Mouse (Mus musculus) megakaryocyte progenitor cell, adult 5-6 weeks (primary cell): Measurements from ENCODE around the gene Mfsd2a. TPM values are rescaled to one million over a fixed set of nuclear protein-coding genes. Genes with fewer than 3 reads are reported as not detected.
A peak's percentile ranks its signal among the peaks of the same experiment; 100 is the strongest.
"Not testable (repeated sequence)": the region's sequence is repeated elsewhere in the genome, so short reads cannot be mapped to it uniquely, and the experiment has no call there.

Experiments
- ATAC-seq: replicated peaks from 2 replicates; pipeline ENCODE4 v1.8.0; 2016; ENCODE audit warnings: mild to moderate bottlenecking, moderate TSS enrichment, inconsistent platforms; ENCODE audit not compliant: poor library complexity
- total RNA-seq, 2 experiments: library from RNA; stranded (forward) in 1 of 2; stranded (reverse) in 1 of 2; fragments of 157-497, 149-512 nt in 1 of 2; fragments of 200-1000 nt in 1 of 2; gene quantifications; 2 replicates each; pipeline versions ENCODE4 v1.2.3 to v1.2.4; 2015 to 2017

Gene Mfsd2a
- total RNA-seq (2015) (0.10 and 0.22 TPM in 2 replicates), total RNA-seq (2017) (0.20 TPM in 1 of 2 replicates, not detected in the other)

DNA sequence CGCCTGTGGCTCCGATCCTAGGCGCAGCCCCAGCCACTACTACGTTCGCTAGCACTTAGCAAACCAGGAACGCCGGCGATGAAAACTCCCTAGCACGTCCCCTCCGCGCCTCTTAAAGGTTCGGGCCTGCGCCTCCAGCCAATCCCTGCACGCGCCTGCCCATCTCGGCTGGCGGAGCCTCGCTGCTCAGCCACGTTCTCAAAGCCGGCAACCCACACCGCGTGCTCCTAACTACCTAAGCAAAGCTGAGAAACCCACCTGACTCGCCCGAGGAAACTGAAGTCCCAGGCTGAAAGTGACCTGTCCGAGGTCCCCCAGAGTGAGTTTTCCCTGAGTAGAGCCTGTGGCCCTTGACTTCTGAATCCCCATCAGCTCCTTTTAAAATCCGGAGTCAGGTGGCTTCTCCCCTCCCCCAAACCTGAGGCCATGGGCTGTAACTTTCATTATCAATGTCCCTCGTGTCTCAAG, at the start of gene Mfsd2a:
TSS of gene Mfsd2a (minus strand) at position 89 of the 468 bp plus-strand sequence.
- peak; percentile 42 for ATAC-seq

DNA sequence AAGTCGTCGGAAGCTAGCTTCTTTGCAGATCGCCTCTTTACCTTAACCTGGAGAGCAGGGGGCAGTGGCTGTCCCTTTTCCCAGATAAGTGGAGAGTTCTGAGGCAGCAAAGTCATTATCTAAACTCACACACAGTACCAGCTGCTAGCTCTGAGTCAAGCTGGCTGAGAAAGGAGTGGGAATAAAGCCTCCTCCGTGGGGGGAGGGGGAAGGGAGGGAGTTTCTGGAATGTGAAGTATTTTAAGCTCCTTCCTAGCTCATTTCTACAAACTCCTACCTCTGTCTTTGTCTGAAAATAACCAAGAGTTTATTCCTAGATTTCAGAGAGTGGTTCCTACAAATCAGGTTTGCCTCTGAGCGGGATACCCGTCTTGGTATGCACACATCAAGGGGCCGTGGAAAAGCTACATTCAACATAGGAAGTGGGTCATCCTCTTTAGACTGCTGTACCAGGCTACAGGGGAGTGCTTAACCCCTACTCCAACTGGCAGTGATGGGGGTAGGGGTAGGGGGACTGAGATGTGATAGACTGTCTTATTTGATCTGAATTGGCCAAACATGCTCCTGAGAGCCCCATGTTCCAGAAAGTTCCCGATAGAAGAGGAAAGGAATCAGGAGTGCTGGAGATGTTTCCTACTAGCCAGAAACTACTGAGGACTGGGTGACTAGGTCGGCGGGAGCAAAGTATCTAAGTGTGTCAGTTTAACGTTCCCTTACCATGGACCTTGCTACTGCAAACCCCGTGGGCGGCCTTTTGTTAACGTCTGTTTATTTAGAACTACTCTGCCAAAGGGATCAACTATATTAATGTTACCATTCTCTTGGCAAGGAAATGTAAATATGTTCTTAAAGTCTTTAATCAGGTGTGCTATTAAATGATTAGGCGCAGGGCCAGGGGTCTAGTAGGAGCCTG, 44.3 kb upstream of the Mfsd2a start:
- ATAC-seq: no peak

GRCm38 (mm10) chr4:123000617-123001342, 39.8 kb upstream of the Mfsd2a start:
- no peak for ATAC-seq

- ATAC-seq: no peak
Measured at GRCm38 (mm10) chr4:123000130-123000529, 39.1 kb upstream of the Mfsd2a start.

GRCm38 (mm10) chr4:122999263-122999691, 38.3 kb upstream of the Mfsd2a start:
- ATAC-seq: no peak

DNA sequence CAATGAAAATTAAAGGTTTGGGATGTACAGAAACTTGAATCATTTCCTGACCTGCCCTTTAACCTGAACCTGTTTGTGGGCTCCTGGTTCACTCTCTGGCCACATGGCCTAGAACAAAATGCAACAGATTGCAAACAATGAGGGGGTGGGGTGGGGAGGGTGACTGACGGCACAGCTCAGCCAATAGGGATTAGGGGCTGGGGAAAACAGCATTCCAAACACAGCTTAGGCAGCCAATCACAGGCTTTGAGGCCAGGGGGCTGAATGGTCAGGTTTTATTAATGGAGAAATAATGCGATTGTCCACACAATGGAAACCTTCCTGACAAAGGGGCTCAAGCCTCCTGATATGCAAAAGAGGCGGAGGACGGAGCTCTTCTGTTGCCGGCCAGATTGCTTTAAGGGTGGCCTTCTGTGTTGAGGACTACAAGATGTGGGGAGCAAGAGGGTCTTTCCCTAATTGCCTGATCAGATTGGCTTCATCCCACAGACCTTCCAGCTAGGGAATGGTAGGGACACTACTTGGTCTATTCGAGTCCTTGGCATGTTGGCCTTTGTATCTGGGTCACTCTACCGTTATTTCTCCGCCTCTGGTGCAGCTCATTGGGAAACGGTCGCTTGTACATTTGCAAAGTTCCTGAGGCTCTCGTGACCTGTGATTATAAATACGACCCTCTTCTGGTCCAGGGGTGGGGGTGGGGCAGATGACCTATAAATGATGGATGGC, 37.7 kb upstream of the Mfsd2a start:
- ATAC-seq: no peak

DNA sequence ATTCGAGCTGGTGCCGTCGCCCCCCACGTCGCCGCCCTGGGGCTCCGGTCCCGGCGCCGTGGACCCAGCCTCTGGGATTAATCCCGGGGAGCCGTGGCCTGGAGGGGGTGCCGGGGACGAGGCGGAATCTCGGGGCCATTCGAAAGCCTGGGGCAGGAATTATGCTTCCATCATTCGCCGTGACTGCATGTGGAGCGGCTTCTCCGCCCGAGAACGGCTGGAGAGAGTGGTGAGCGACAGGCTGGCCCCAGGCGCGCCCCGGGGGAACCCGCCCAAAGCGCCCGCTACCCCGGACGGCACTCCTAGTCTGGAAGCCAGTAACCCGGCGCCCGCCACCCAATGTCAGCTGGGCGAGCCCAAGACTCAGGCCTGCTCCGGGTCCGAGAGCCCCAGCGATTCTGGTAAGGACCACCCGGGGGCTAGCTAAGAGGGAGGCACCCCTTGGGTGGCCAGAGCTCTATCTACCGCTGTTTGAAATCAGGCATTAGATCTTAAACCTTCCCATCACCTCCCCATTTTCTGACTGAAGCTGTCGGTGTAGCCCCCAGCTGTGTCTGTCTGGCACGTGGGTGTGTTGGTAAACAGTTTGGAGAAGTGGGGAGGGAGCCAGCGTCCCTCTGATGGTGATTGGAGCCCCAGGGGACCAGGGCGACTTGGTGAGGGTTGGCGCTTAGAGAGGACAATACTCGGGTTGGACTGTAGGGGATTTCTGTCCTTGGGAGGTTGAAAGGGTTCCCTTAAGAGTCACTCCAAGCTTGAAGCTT, 35.8 kb upstream of the Mfsd2a start:
- peak; percentile 71 for ATAC-seq

- ATAC-seq: peak; percentile 6; the same call in 1 of the 2 replicates
Measured at GRCm38 (mm10) chr4:122996221-122996617, 35.2 kb upstream of the Mfsd2a start.

- peak; percentile 80 for ATAC-seq
Measured at GRCm38 (mm10) chr4:122995404-122996220, 34.6 kb upstream of the Mfsd2a start, which contains the start of gene Mycl. Mycl (plus strand) TSS chr4:122995652.

DNA sequence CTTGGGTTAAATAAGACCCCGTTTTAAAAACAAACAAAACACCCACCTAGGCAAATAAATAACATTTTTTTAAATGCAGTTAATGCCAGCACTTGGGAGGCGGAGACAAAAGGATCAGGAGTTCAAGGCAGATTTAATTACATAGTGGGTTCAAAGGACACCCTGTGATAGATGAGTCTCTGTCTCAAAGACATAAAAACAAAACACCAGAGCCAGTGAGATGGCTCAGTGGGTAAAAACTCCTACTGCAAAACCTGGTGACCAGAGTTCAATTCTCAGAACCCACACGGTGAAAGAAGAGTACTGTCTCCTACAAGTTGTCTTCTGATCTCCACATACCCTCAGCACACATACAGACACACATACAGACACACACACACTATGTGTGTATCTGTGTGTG, 31.3 kb upstream of the Mfsd2a start:
- ATAC-seq: no peak

DNA sequence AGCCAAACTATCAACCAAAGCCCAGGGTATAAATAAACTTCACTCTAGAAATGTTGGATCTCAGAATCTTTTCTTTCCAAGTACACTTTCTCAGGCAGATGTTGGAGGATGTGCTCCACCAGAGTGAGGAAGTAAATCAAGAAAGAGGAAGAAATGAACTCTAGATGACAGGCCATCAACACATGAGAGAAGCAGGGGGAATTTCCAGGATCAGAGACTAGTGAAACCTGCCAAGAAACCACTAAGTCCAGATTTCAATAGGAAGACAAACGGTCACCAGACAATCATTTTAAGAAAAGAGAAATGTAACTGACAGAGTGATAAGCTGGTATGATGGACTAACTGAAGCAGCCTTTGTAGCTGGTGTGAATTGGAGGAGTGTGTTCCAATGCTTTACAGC, 30.2 kb upstream of the Mfsd2a start:
- peak; percentile 56 for ATAC-seq

GRCm38 (mm10) chr4:122988004-122988403, 27.0 kb upstream of the Mfsd2a start:
- not testable (repeated sequence) for ATAC-seq

DNA sequence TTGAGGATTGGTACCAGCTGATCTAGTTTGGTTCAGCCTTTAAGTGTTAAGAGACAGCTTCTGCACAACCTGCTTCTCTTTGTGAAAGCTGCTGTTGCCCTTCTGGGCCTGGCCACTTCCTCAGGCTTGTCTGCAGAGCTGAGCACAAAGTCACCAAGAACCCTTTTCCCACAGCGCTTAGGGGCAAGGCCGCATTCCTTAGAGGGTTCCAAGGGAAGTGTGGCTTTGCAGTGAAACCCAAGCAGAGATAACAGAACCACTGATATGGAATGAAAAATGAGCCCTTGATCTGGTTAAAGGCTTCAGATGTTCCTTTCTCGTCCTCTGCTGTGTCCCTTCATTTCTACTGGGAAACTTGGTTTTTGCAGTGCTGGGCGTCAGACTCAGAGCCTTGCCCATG, 26.4 kb upstream of the Mfsd2a start:
- ATAC-seq: no peak

DNA sequence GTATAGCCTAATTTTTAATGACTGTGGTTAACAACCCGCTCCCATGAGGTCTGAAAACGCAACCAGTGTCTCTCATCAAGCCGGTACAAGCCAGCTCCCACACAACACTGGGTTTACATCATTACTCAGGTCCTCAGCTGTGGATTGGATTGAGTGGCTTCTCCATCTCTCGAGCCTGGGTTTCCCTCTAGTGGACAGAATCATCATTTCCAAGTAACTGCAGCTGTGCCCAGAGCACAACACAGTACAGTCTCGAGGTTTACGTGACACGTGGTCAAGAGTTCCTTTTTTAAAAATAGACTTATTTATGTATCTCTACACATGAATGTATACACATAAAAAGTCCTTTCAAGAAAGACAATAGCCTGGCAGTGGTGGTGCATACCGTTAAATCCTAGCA, 24.1 kb upstream of the Mfsd2a start:
- peak; percentile 92 for ATAC-seq

DNA sequence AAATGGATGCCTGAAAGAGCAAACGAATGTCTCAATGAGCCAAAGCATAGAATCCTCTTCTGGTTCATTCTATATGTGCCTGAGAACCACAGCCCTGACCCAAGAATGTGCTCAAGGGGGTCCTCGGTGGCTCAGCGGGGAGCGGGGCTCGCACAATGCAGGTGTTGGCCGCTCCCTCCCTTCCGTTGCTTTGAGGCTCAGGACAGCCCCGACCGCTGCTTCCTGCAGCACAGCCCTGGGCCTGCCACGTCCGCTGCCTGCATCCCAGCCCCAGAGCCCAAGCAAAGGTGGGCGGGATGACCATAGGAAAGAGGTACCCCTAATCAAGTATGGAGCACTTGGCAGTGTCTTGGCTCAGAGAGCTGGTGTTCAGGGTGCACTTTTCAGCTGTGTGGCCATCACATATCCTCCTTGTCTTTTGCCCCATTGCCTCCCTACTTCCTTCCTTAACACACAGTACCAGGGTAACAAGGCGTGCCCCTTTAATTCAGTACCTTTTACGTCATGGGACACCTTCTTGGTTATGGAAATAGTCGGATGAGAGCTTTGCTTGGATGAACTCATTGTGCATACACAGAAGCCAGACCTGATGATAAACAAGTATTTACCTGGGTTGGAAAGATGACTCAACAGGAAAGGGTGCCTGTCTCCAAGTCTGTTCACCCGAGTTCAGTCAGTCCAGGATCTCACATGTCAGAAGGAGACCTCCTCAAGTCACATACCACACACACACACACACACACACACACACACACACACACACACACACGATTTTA, 22.7 kb upstream of the Mfsd2a start:
- peak; percentile 35 for ATAC-seq

DNA sequence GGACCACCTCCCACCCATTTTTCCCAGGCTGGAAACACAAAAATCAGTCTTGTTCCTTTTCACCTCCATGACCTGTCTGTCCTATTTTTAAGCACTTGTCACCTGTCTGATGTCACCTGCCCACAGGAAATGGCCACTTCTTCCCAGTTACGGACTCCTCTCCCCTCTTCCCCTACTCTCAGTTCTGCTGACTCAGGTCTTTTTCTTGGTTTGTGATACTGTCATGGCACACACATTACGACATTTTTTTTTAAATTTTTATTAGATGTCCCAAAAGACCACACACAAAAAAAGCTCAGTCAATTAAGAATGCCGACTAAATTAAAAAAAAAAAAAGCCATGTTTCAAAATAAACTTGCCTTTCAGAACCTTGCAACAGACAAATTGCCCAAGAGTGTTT, 21.5 kb upstream of the Mfsd2a start:
- no peak for ATAC-seq

- ATAC-seq: no peak
Measured at GRCm38 (mm10) chr4:122981930-122982329, 20.9 kb upstream of the Mfsd2a start.

DNA sequence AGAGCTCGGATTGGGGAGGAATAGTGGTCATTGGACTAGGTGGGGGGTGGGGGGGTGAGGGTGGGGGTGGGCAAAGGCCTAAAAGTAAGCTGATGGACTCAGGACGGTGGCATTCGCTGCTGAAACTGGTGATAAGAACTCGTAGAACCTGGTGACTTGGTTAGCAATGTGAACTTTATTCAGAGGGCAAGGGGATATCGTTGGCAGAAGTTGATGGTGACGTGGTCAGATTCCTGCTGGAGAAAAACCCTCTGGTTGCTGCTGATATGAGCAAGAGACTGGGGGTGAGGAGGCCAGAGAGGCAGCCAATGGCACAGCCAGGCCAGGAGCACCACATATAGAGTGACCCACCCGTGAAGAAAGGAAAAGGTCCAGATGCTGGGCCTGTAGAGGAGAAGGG, 20.2 kb upstream of the Mfsd2a start:
- ATAC-seq: no peak

- ATAC-seq: no peak
Measured at GRCm38 (mm10) chr4:122980684-122981083, 19.7 kb upstream of the Mfsd2a start.
